Mouse (Mus musculus) ovary, adult 10 weeks (tissue): ENCODE results near the gene Ybx2. TPM values are rescaled to one million over a fixed set of nuclear protein-coding genes. Genes with fewer than 3 reads are reported as not detected.

ENCODE experiments used
- polyA plus RNA-seq: library from polyadenylated mRNA; stranded (reverse); fragments of 350-450 nt; fragmentation: Illumina TruSeq; extraction: RNeasy Lipid Tissue Mini Kit (QIAGEN cat#74804); gene quantifications from one replicate; pipeline ENCODE4 v1.2.3, GENCODE M21; 2014

Ybx2 gene
- 6.4 TPM for polyA plus RNA-seq

GRCm38 (mm10) chr11:69935137-69935879, at the start of gene Ybx2:
Gene Ybx2 (plus strand): TSS chr11:69935796.

GRCm38 (mm10) chr11:69895291-69895690, 40.3 kb upstream of the Ybx2 start, which contains the start of gene Acap1:
Gene Acap1 (minus strand): TSS chr11:69895539.

GRCm38 (mm10) chr11:69900471-69901405, 34.9 kb upstream of the Ybx2 start, which contains the start of the genes 2810408A11Rik and Neurl4:
Gene 2810408A11Rik (minus strand): TSS chr11:69900987.
Gene Neurl4 (plus strand): TSS chr11:69901072.

GRCm38 (mm10) chr11:69913554-69914371, 21.8 kb upstream of the Ybx2 start, which contains the start of gene Gps2:
Gene Gps2 (plus strand): TSS chr11:69913888.

GRCm38 (mm10) chr11:69921114-69922011, 14.2 kb upstream of the Ybx2 start, which contains the start of gene Eif5a:
Gene Eif5a (minus strand): TSS chr11:69921958.

GRCm38 (mm10) chr11:69948066-69948762, 12.6 kb downstream of the Ybx2 start, which contains the start of gene Slc2a4:
Gene Slc2a4 (minus strand): TSS chr11:69948188.

GRCm38 (mm10) chr11:69964650-69965270, 29.2 kb downstream of the Ybx2 start, which contains the start of gene Cldn7:
Gene Cldn7 (plus strand): TSS chr11:69964779.

GRCm38 (mm10) chr11:69981141-69981762, 45.7 kb downstream of the Ybx2 start, which contains the start of gene Ctdnep1:
Gene Ctdnep1 (plus strand): TSS chr11:69981156.

GRCm38 (mm10) chr11:69982225-69982624, 46.6 kb downstream of the Ybx2 start, which contains the start of gene Elp5:
Gene Elp5 (minus strand): TSS chr11:69982517.

Other genes starting within 250 kb of the Ybx2 start
- gene Tnfsf12, start 239.9 kb upstream of the Ybx2 start, polyA plus RNA-seq: 4.0 TPM
- gene Tnfsfm13, start 239.7 kb upstream of the Ybx2 start, polyA plus RNA-seq: 2.3 TPM
- 38.0 TPM for gene Polr2a, start 177.2 kb upstream of the Ybx2 start, polyA plus RNA-seq
- gene Slc35g3, start 173.8 kb upstream of the Ybx2 start, polyA plus RNA-seq: 0.48 TPM
- gene Zbtb4, start 169.9 kb upstream of the Ybx2 start, polyA plus RNA-seq: 26.4 TPM
- gene Chrnb1, start 139.9 kb upstream of the Ybx2 start, polyA plus RNA-seq: 3.4 TPM
- gene Fgf11, start 133.9 kb upstream of the Ybx2 start, polyA plus RNA-seq: 7.0 TPM
- 1.2 TPM for gene Tmem102, start 130.2 kb upstream of the Ybx2 start, polyA plus RNA-seq
- gene Gm39566, start 120.5 kb upstream of the Ybx2 start, polyA plus RNA-seq: not detected
- gene Spem2, start 117.3 kb upstream of the Ybx2 start, polyA plus RNA-seq: not detected
- not detected for gene Spem1, start 113.6 kb upstream of the Ybx2 start, polyA plus RNA-seq
- gene Nlgn2, start 98.0 kb upstream of the Ybx2 start, polyA plus RNA-seq: 1.4 TPM
- gene Tmem256, start 97.3 kb upstream of the Ybx2 start, polyA plus RNA-seq: 16.6 TPM
- 1.2 TPM for gene Plscr3, start 89.4 kb upstream of the Ybx2 start, polyA plus RNA-seq
- gene Tnk1, start 77.1 kb upstream of the Ybx2 start, polyA plus RNA-seq: 0.26 TPM
- not detected for gene Tmem95, start 57.8 kb upstream of the Ybx2 start, polyA plus RNA-seq
- 2.4 TPM for gene Kctd11, start 54.4 kb upstream of the Ybx2 start, polyA plus RNA-seq
- gene Acap1, start 40.3 kb upstream of the Ybx2 start, polyA plus RNA-seq: not detected
- 2.4 TPM for gene 2810408A11Rik, start 34.8 kb upstream of the Ybx2 start, polyA plus RNA-seq
- gene Neurl4, start 34.7 kb upstream of the Ybx2 start, polyA plus RNA-seq: 4.1 TPM
- 21.7 TPM for gene Gps2, start 21.9 kb upstream of the Ybx2 start, polyA plus RNA-seq
- gene Eif5a, start 13.8 kb upstream of the Ybx2 start, polyA plus RNA-seq: 199 TPM
- gene Slc2a4, start 12.4 kb downstream of the Ybx2 start, polyA plus RNA-seq: 0.63 TPM
- 2.6 TPM for gene Cldn7, start 29.0 kb downstream of the Ybx2 start, polyA plus RNA-seq
- gene Ctdnep1, start 45.4 kb downstream of the Ybx2 start, polyA plus RNA-seq: 63.2 TPM
- gene Elp5, start 46.7 kb downstream of the Ybx2 start, polyA plus RNA-seq: 5.8 TPM
- gene Gabarap, start 55.3 kb downstream of the Ybx2 start, polyA plus RNA-seq: 449 TPM
- 24.2 TPM for gene Phf23, start 60.0 kb downstream of the Ybx2 start, polyA plus RNA-seq
- gene Dvl2, start 64.8 kb downstream of the Ybx2 start, polyA plus RNA-seq: 1.8 TPM
- 5.8 TPM for gene Acadvl, start 79.6 kb downstream of the Ybx2 start, polyA plus RNA-seq
- 1.7 TPM for gene Dlg4, start 81.1 kb downstream of the Ybx2 start, polyA plus RNA-seq
- gene Asgr1, start 118.3 kb downstream of the Ybx2 start, polyA plus RNA-seq: not detected
- gene Asgr2, start 156.8 kb downstream of the Ybx2 start, polyA plus RNA-seq: 0.80 TPM
- gene Mgl2, start 194.5 kb downstream of the Ybx2 start, polyA plus RNA-seq: 21.9 TPM
- gene Clec10a, start 220.4 kb downstream of the Ybx2 start, polyA plus RNA-seq: 3.7 TPM